Mouse (Mus musculus) testis, adult 2 months (tissue): ENCODE measurements around the gene Gfod1.

Experiments used
- CTCF ChIP-seq: fragments of 200-500 bp; IDR thresholded peaks from 2 replicates; pipeline ENCODE4 v1.5.1; 2012; ENCODE audit warnings: low read depth, mild to moderate bottlenecking, inconsistent platforms, low read length, moderate library complexity; ENCODE audit not compliant: control insufficient read depth, insufficient read depth, insufficient replicate concordance
- POLR2A ChIP-seq: fragments of 200-500 bp; IDR thresholded peaks from 2 replicates; pipeline ENCODE4 v1.6.1; 2012; ENCODE audit warnings: low read depth, mild to moderate bottlenecking, inconsistent platforms, low read length, moderate library complexity; ENCODE audit not compliant: control insufficient read depth

DNA sequence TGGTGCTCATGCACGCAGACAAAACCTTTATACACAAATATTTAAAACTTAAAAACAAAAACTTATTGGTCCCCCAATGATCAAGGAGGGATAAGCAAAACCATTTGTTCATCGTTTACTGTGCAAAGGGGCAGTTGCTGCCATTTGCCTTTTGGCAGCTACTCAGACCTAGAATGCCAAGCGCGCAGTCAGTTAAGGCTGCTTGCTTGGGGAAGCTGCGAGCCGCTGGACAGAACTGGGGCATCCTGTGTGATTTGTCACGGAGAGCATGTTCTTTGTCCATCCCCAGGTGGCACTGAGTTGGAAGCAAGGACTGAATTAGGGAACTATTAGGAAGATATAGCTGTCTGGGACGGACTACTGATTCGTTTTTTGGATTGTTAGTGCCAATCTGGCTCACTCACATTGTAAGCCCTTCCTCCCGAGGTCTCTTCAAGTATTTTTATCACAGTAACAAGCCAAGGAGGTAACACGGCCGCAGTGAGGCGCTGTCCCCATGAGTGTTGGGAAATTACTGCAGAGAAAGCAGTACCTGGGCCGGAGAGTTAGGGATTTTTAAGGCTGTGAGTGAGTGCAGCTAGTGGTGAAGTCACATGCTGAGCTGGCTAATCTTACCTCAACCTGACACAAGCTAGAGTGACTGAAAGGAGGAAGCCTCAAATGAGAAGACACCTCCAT is 131.8 kb downstream of the Gfod1 start:
- TF ChIP-seq POLR2A = no peak
- TF ChIP-seq CTCF = no peak
